Comparison of ENCODE assay signal across 8 mouse cellular contexts in genomic region chr13:63431857-63432191, GRCm38 (mm10).
DNase-seq lines count a peak whose midpoint lies in the region; ATAC-seq and TF ChIP-seq lines count a peak whose summit lies in the region.

No protein-coding gene starts in this region.

- TF ChIP-seq POLR2A in kidney, adult 2 months (IDR thresholded peaks at IDR 0.05; ENCODE audit: low read depth, low read length): no peak
- no peak for TF ChIP-seq POLR2A in bone marrow macrophage, adult 2 months (IDR thresholded peaks at IDR 0.05; ENCODE audit: borderline replicate concordance, low read depth, low read length)

- H3K9ac ChIP-seq in hindbrain, embryonic 12.5 days: peak overlapping the region; percentile 59
- H3K9ac ChIP-seq in midbrain, embryonic 12.5 days (replicated peaks): peak overlapping the region; percentile 69

- no peak for ATAC-seq in hindbrain, embryonic 12.5 days (ENCODE audit: low FRiP score)
- ATAC-seq in midbrain, embryonic 12.5 days (ENCODE audit: low FRiP score, low read depth): no peak

- no peaks in the 10 kb centered on the region for H3K27me3 ChIP-seq in kidney, adult 2 months (replicated peaks; ENCODE audit: control insufficient read depth, insufficient read depth, low read length)
- no peaks in the 10 kb centered on the region for H3K27me3 ChIP-seq in hindbrain, embryonic 12.5 days
- H3K27me3 ChIP-seq in midbrain, embryonic 12.5 days: no peaks in the 10 kb centered on the region

- no peak for TF ChIP-seq CTCF in kidney, adult 2 months (conservative IDR thresholded peaks at IDR 0.05; ENCODE audit: insufficient read depth, insufficient read length, low read depth, low read length)
- no peak for TF ChIP-seq CTCF in bone marrow macrophage, adult 2 months (IDR thresholded peaks at IDR 0.05; ENCODE audit: low read depth, low read length)

- WGBS in kidney, adult 2 months: 2% methylated on average over 5 of the region's 5 CpGs
- 16% methylated on average over 5 of the region's 5 CpGs for WGBS in hindbrain, embryonic 12.5 days
- WGBS in midbrain, embryonic 12.5 days: 22% methylated on average over 5 of the region's 5 CpGs

- H3K9me3 ChIP-seq in hindbrain, embryonic 12.5 days (replicated peaks): no peaks in the 10 kb centered on the region
- no peaks in the 10 kb centered on the region for H3K9me3 ChIP-seq in midbrain, embryonic 12.5 days

- H3K4me2 ChIP-seq in hindbrain, embryonic 12.5 days (replicated peaks): peak overlapping the region; percentile 61
- H3K4me2 ChIP-seq in midbrain, embryonic 12.5 days (replicated peaks): peak overlapping the region; percentile 66

- no peak for DNase-seq in kidney, adult 2 months
- no peak for DNase-seq in kidney, postnatal 36 days
- no peak for DNase-seq in adrenal gland, adult 18-20 months (ENCODE audit: low spot score in 2 of 2)
- DNase-seq in cerebellum, postnatal 10 days: no peak
- DNase-seq in gastrocnemius, adult 18-20 months (ENCODE audit: low spot score): no peak

- H3K36me3 ChIP-seq in kidney, adult 2 months (ENCODE audit: control insufficient read depth, insufficient read depth, low read length): no peaks in the 10 kb centered on the region
- no peaks in the 10 kb centered on the region for H3K36me3 ChIP-seq in hindbrain, embryonic 12.5 days
- H3K36me3 ChIP-seq in midbrain, embryonic 12.5 days: no peaks in the 10 kb centered on the region

- no peaks in the 10 kb centered on the region for H3K4me1 ChIP-seq in kidney, adult 2 months (ENCODE audit: control insufficient read depth, insufficient read depth, low read length)
- H3K4me1 ChIP-seq in bone marrow macrophage, adult 2 months (ENCODE audit: control insufficient read depth, insufficient read depth, low read length): no peaks in the 10 kb centered on the region
- peaks cover 2% of the 10 kb centered on the region; the same call in 1 of the 2 replicates for H3K4me1 ChIP-seq in hindbrain, embryonic 12.5 days
- H3K4me1 ChIP-seq in midbrain, embryonic 12.5 days: 0 out of 2 replicates have a peak, but pooled peaks cover 3% of the 10 kb centered on the region

- peak overlapping the region; percentile 72 for H3K4me3 ChIP-seq in kidney, adult 2 months (ENCODE audit: insufficient read depth, low read depth, low read length)
- peak overlapping the region; percentile 91 for H3K4me3 ChIP-seq in bone marrow macrophage, adult 2 months (ENCODE audit: insufficient read depth, low read length)
- peak overlapping the region; percentile 56 for H3K4me3 ChIP-seq in hindbrain, embryonic 12.5 days
- H3K4me3 ChIP-seq in midbrain, embryonic 12.5 days: peak overlapping the region; percentile 72

- H3K27ac ChIP-seq in kidney, adult 2 months (ENCODE audit: insufficient read depth, low read depth, low read length): peak overlapping the region; percentile 91
- H3K27ac ChIP-seq in bone marrow macrophage, adult 2 months (ENCODE audit: insufficient read depth, low read depth, low read length): peak overlapping the region; percentile 90
- peak overlapping the region; percentile 94 for H3K27ac ChIP-seq in hindbrain, embryonic 12.5 days
- H3K27ac ChIP-seq in midbrain, embryonic 12.5 days (replicated peaks): peak overlapping the region; percentile 94
